Mouse (Mus musculus) lung, postnatal 0 days (tissue): ENCODE data around the gene Nras.

Experiments used
- CTCF ChIP-seq: IDR thresholded peaks from 2 replicates; pipeline ENCODE4 v1.5.1; 2016; ENCODE audit warnings: antibody characterized with exemption, mild to moderate bottlenecking
- EP300 ChIP-seq: IDR thresholded peaks from 2 replicates; pipeline ENCODE4 v1.6.1; 2016; ENCODE audit warnings: antibody characterized with exemption, mild to moderate bottlenecking, control low read depth

DNA sequence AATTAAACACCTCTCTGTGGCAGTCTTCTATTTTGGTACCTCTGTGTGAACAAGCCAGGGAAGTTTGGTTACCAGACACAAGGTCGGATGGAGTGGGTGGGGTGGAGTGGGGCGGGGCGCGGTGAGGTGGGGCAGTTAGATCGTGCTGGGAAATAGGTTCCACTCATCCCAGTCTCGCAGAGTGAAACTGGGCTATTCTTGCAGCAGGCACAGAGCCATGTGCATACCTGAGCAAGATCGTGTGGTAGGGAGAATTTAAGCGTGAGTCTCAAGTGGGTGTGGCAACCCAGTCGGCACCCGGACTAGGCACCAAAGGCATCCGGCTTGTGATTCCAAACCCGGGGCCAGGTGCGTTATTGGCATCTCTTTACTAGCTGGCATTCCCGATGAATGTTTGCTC is 43.8 kb downstream of the Nras start:
- TF ChIP-seq CTCF (no peak), EP300 (no peak)
